Mouse (Mus musculus) CD4-positive, CD25-positive, alpha-beta regulatory T cell, adult 9 weeks (primary cell): ENCODE measurements around the gene Creb3l4. TPM values are rescaled to one million over a fixed set of nuclear protein-coding genes. Genes with fewer than 3 reads are reported as not detected.

Experiments
- polyA plus RNA-seq: library from polyadenylated mRNA; unstranded; fragments of 100-300 nt; shearing (Covaris generic); gene quantifications from one replicate; pipeline ENCODE4 v1.2.1, GENCODE M21; 2017

Creb3l4 gene
- polyA plus RNA-seq, result 0.17 TPM

GRCm38 (mm10) chr3:90242984-90243775 lies at the start of gene Creb3l4:
TSS of gene Creb3l4 (minus strand) at chr3:90243512.

GRCm38 (mm10) chr3:90292345-90293275 lies 49.3 kb upstream of the Creb3l4 start, which contains the start of gene Gatad2b:
TSS of gene Gatad2b (plus strand) at chr3:90293178.

GRCm38 (mm10) chr3:90265034-90265931 lies 22.0 kb upstream of the Creb3l4 start, which contains the start of gene Dennd4b:
TSS of gene Dennd4b (plus strand) at chr3:90265185.

GRCm38 (mm10) chr3:90253653-90254418 lies 10.5 kb upstream of the Creb3l4 start, which contains the start of gene Crtc2:
TSS of gene Crtc2 (plus strand) at chr3:90254163.

GRCm38 (mm10) chr3:90247960-90248745 lies 4.8 kb upstream of the Creb3l4 start, which contains the start of gene Slc39a1:
TSS of gene Slc39a1 (plus strand) at chr3:90248172.

GRCm38 (mm10) chr3:90231507-90232333 lies 11.6 kb downstream of the Creb3l4 start, which contains the start of gene Jtb:
TSS of gene Jtb (plus strand) at chr3:90231597.

GRCm38 (mm10) chr3:90213377-90213866 lies 29.9 kb downstream of the Creb3l4 start, which contains the start of the genes Rps27 and Rab13:
TSS of gene Rps27 (minus strand) at chr3:90213651.
TSS of gene Rab13 (plus strand) at chr3:90213695.

Other genes with a start within 250 kb of the Creb3l4 start
- 116 TPM for gene Hax1, start 244.7 kb downstream of the Creb3l4 start, polyA plus RNA-seq
- 171 TPM for gene 4933434E20Rik, start 191.9 kb downstream of the Creb3l4 start, polyA plus RNA-seq
- 266 TPM for gene Ubap2l, start 190.9 kb downstream of the Creb3l4 start, polyA plus RNA-seq
- gene Tpm3, start 170.9 kb downstream of the Creb3l4 start, polyA plus RNA-seq, result 1,011 TPM
- gene Nup210l, start 139.4 kb downstream of the Creb3l4 start, polyA plus RNA-seq, result 0.74 TPM
- gene Rps27, start 29.9 kb downstream of the Creb3l4 start, polyA plus RNA-seq, result 3,559 TPM
- 0.31 TPM for gene Rab13, start 29.8 kb downstream of the Creb3l4 start, polyA plus RNA-seq
- gene Jtb, start 11.9 kb downstream of the Creb3l4 start, polyA plus RNA-seq, result 220 TPM
- gene Slc39a1, start 4.7 kb upstream of the Creb3l4 start, polyA plus RNA-seq, result 3.7 TPM
- 76.0 TPM for gene Crtc2, start 10.7 kb upstream of the Creb3l4 start, polyA plus RNA-seq
- gene Dennd4b, start 21.7 kb upstream of the Creb3l4 start, polyA plus RNA-seq, result 44.5 TPM
- 13.5 TPM for gene Gatad2b, start 49.7 kb upstream of the Creb3l4 start, polyA plus RNA-seq
- gene Slc27a3, start 146.4 kb upstream of the Creb3l4 start, polyA plus RNA-seq, result 0.40 TPM
- gene Ints3, start 190.1 kb upstream of the Creb3l4 start, polyA plus RNA-seq, result 41.4 TPM
- not detected for gene Npr1, start 222.4 kb upstream of the Creb3l4 start, polyA plus RNA-seq
- gene Ilf2, start 232.6 kb upstream of the Creb3l4 start, polyA plus RNA-seq, result 117 TPM
- gene Snapin, start 247.5 kb upstream of the Creb3l4 start, polyA plus RNA-seq, result 93.2 TPM